Mouse (Mus musculus): ENCODE results near the gene Cd22. TPM values are rescaled to one million over a fixed set of nuclear protein-coding genes. Genes with fewer than 3 reads are reported as not detected.

The Cd22 gene
- polyA plus RNA-seq, 1 experiment from 2014 or later = 0.74 TPM

DNA sequence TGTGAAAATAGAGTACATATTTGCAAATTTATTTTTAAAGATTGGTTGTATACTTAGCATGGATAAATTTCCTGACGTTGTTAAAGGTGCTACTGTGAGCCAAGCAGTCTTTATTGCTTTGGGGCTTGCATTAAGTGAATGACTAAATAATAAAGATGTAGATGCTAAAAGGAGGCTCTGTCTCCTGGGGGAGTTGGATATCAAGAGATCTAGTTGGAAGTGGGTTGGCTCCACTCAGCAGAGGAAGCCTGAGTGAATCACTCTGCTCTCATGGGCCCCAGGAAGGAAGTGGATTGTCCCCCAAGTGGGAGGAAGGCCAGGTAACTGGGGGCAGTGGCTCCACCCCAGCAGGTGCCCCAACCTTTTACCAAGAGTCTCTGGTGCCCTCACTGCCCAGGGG, 22.4 kb downstream of the Cd22 start:
- Histone ChIP-seq H3K4me1 (ENCODE audit: control insufficient read depth, low read depth, low read length) (no peaks in the 10 kb centered on the region), H3K36me3 (ENCODE audit: control insufficient read depth, insufficient read depth) (no peaks in the 10 kb centered on the region), H3K27me3 (ENCODE audit: control insufficient read depth, insufficient read depth, low read depth, low read length) (no peaks in the 10 kb centered on the region), H3K4me3 (ENCODE audit: low read depth, low read length) (no peak overlapping the region), H3K9ac (ENCODE audit: low read depth, low read length) (no peak overlapping the region), H3K4me2 (ENCODE audit: low read depth, low read length) (no peak overlapping the region), H3K27ac (ENCODE audit: low read length) (no peak overlapping the region), H3K9me3 (replicated peaks; ENCODE audit: control insufficient read depth, low read length) (no peaks in the 10 kb centered on the region)
- no peak for ATAC-seq (ENCODE audit: low read depth)
- WGBS (ENCODE audit: insufficient replicate concordance) = 67% methylated on average over 1 of the region's 1 CpGs

GRCm38 (mm10) chr7:30856078-30856477, 24.1 kb downstream of the Cd22 start, which contains the start of gene Ffar3:
Gene Ffar3, minus strand, starts transcription at chr7:30856178.
- Histone ChIP-seq H3K36me3 (ENCODE audit: control insufficient read depth, insufficient read depth) (no peaks in the 10 kb centered on the region), H3K4me1 (ENCODE audit: control insufficient read depth, low read depth, low read length) (no peaks in the 10 kb centered on the region), H3K9me3 (replicated peaks; ENCODE audit: control insufficient read depth, low read length) (no peaks in the 10 kb centered on the region), H3K4me3 (ENCODE audit: low read depth, low read length) (no peak within 1 kb of the TSS), H3K27me3 (ENCODE audit: control insufficient read depth, insufficient read depth, low read depth, low read length) (no peaks in the 10 kb centered on the region), H3K9ac (ENCODE audit: low read depth, low read length) (no peak within 1 kb of the TSS), H3K27ac (ENCODE audit: low read length) (no peak within 1 kb of the TSS), H3K4me2 (ENCODE audit: low read depth, low read length) (no peak within 1 kb of the TSS)
- WGBS (ENCODE audit: insufficient replicate concordance) = 56% methylated on average over 6 of the region's 6 CpGs
- no peak for ATAC-seq (ENCODE audit: low read depth)

- Histone ChIP-seq H3K4me3 (ENCODE audit: low read depth, low read length) (no peak overlapping the region), H3K9me3 (replicated peaks; ENCODE audit: control insufficient read depth, low read length) (no peaks in the 10 kb centered on the region), H3K4me2 (ENCODE audit: low read depth, low read length) (no peak overlapping the region), H3K36me3 (ENCODE audit: control insufficient read depth, insufficient read depth) (no peaks in the 10 kb centered on the region), H3K4me1 (ENCODE audit: control insufficient read depth, low read depth, low read length) (no peaks in the 10 kb centered on the region), H3K27ac (ENCODE audit: low read length) (no peak overlapping the region), H3K27me3 (ENCODE audit: control insufficient read depth, insufficient read depth, low read depth, low read length) (no peaks in the 10 kb centered on the region), H3K9ac (ENCODE audit: low read depth, low read length) (no peak overlapping the region)
- no peak for ATAC-seq (ENCODE audit: low read depth)
- WGBS (ENCODE audit: insufficient replicate concordance) = 63% methylated on average over 1 of the region's 1 CpGs
Observed at GRCm38 (mm10) chr7:30851421-30851820, 28.7 kb downstream of the Cd22 start.

DNA sequence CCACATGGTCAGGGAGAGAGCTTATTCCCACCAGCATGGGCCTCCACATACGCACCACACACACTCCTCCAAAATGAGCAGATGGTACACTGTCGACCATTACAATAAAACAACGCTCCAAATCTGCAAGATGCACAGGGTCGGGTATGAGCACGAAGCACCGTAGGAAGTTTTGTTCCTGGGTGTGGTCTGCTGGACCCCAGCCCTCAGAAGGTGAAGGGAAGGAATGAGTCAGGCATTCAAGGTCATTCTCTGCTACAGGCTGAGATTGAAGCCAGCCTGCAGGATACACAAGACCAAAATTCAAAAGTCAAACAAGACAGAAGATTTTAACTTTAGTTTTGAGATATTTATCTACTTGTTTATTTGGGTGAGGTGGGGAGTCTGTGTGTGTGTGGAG, 32.2 kb downstream of the Cd22 start:
- WGBS (ENCODE audit: insufficient replicate concordance) = 67% methylated on average over 6 of the region's 6 CpGs
- ATAC-seq (ENCODE audit: low read depth) = no peak

DNA sequence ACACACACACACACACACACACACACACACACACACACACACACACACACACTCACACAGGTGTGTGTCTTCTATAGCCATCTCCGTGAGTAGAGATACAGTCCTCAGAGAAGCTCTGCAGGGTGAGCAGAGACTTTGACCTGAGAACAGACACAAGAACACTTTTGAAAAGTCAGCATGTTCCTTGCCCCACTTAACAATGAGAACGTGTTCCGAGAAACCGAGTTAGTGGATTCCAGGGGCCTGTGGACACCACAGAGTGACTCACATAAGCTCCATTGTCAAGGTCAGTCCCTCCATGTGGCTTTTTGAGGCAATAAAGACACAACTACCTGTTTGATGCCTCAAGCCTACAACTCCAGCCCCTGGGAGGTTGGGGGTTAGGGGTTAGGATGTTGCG, 32.8 kb downstream of the Cd22 start:
- 63% methylated on average over 5 of the region's 5 CpGs for WGBS (ENCODE audit: insufficient replicate concordance)
- Histone ChIP-seq H3K9ac (ENCODE audit: low read depth, low read length) (no peak overlapping the region), H3K4me1 (ENCODE audit: control insufficient read depth, low read depth, low read length) (peaks cover 2% of the 10 kb centered on the region; the same call in 1 of the 2 replicates), H3K4me2 (ENCODE audit: low read depth, low read length) (no peak overlapping the region), H3K36me3 (ENCODE audit: control insufficient read depth, insufficient read depth) (no peaks in the 10 kb centered on the region), H3K9me3 (replicated peaks; ENCODE audit: control insufficient read depth, low read length) (no peaks in the 10 kb centered on the region), H3K27ac (ENCODE audit: low read length) (no peak overlapping the region), H3K4me3 (ENCODE audit: low read depth, low read length) (no peak overlapping the region), H3K27me3 (ENCODE audit: control insufficient read depth, insufficient read depth, low read depth, low read length) (no peaks in the 10 kb centered on the region)
- ATAC-seq (ENCODE audit: low read depth) = no peak

More for the DNA sequence above, 32.2 kb downstream of the Cd22 start:
- H3K9me3 ChIP-seq (replicated peaks; ENCODE audit: control insufficient read depth, low read length) = no peaks in the 10 kb centered on the region
- H3K9ac ChIP-seq (ENCODE audit: low read depth, low read length) = no peak overlapping the region
- no peak overlapping the region for H3K27ac ChIP-seq (ENCODE audit: low read length)
- no peaks in the 10 kb centered on the region for H3K27me3 ChIP-seq (ENCODE audit: control insufficient read depth, insufficient read depth, low read depth, low read length)
- no peak overlapping the region for H3K4me3 ChIP-seq (ENCODE audit: low read depth, low read length)
- H3K36me3 ChIP-seq (ENCODE audit: control insufficient read depth, insufficient read depth) = no peaks in the 10 kb centered on the region
- H3K4me1 ChIP-seq (ENCODE audit: control insufficient read depth, low read depth, low read length) = peaks cover 2% of the 10 kb centered on the region; the same call in 1 of the 2 replicates
- no peak overlapping the region for H3K4me2 ChIP-seq (ENCODE audit: low read depth, low read length)

GRCm38 (mm10) chr7:30846505-30847053, 33.6 kb downstream of the Cd22 start:
- no peaks in the 10 kb centered on the region for H3K36me3 ChIP-seq (ENCODE audit: control insufficient read depth, insufficient read depth)
- no peak overlapping the region for H3K4me3 ChIP-seq (ENCODE audit: low read depth, low read length)
- H3K4me2 ChIP-seq (ENCODE audit: low read depth, low read length) = no peak overlapping the region
- no peaks in the 10 kb centered on the region for H3K9me3 ChIP-seq (replicated peaks; ENCODE audit: control insufficient read depth, low read length)
- no peaks in the 10 kb centered on the region for H3K27me3 ChIP-seq (ENCODE audit: control insufficient read depth, insufficient read depth, low read depth, low read length)
- 42% methylated on average over 2 of the region's 2 CpGs for WGBS (ENCODE audit: insufficient replicate concordance)
- no peak overlapping the region for H3K9ac ChIP-seq (ENCODE audit: low read depth, low read length)
- peaks cover 6% of the 10 kb centered on the region for H3K4me1 ChIP-seq (ENCODE audit: control insufficient read depth, low read depth, low read length)
- no peak for ATAC-seq (ENCODE audit: low read depth)
- no peak overlapping the region for H3K27ac ChIP-seq (ENCODE audit: low read length)

DNA sequence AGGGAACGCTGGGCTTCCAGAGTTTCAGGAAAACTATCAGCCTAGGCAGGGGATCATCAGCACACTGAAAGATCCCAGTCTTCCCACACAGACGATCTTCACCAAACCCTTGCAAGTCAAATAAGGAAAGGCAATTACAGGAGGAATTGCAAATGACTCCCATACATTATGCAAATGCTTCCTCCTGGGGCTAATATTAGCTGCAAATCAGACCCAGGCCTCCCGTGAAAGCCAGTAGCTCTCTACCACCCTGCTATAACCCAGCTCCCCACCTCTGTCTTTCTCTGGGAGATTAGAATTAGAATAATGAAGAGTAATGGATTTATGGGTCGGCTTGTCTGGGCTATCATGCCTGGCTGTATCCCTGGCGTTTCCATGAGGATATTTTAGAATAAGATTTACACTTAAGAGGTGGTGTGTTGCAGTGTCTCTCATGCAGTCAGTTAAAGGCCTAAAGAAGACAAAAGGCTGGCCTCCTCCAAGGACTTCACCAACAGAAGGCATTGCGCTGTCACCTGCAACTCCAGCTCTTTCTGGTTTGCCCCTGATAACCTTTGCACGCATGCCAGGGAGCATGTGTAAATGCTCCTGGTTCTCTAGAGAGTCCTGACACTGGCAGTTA, 35.4 kb downstream of the Cd22 start:
- WGBS (ENCODE audit: insufficient replicate concordance) = 47% methylated on average over 7 of the region's 7 CpGs
- no peak overlapping the region for H3K4me2 ChIP-seq (ENCODE audit: low read depth, low read length)
- H3K27me3 ChIP-seq (ENCODE audit: control insufficient read depth, insufficient read depth, low read depth, low read length) = no peaks in the 10 kb centered on the region
- H3K36me3 ChIP-seq (ENCODE audit: control insufficient read depth, insufficient read depth) = no peaks in the 10 kb centered on the region
- no peak overlapping the region for H3K27ac ChIP-seq (ENCODE audit: low read length)
- ATAC-seq (ENCODE audit: low read depth) = no peak
- peaks cover 6% of the 10 kb centered on the region for H3K4me1 ChIP-seq (ENCODE audit: control insufficient read depth, low read depth, low read length)
- no peak overlapping the region for H3K4me3 ChIP-seq (ENCODE audit: low read depth, low read length)
- H3K9ac ChIP-seq (ENCODE audit: low read depth, low read length) = no peak overlapping the region
- no peaks in the 10 kb centered on the region for H3K9me3 ChIP-seq (replicated peaks; ENCODE audit: control insufficient read depth, low read length)

- no peaks in the 10 kb centered on the region for H3K36me3 ChIP-seq (ENCODE audit: control insufficient read depth, insufficient read depth)
- peaks cover 6% of the 10 kb centered on the region for H3K4me1 ChIP-seq (ENCODE audit: control insufficient read depth, low read depth, low read length)
- no peak overlapping the region for H3K4me3 ChIP-seq (ENCODE audit: low read depth, low read length)
- 22% methylated on average over 5 of the region's 5 CpGs for WGBS (ENCODE audit: insufficient replicate concordance)
- ATAC-seq (ENCODE audit: low read depth) = no peak
- no peak overlapping the region for H3K4me2 ChIP-seq (ENCODE audit: low read depth, low read length)
- no peak overlapping the region; the same call in 1 of the 2 replicates for H3K27ac ChIP-seq (ENCODE audit: low read length)
- no peaks in the 10 kb centered on the region for H3K9me3 ChIP-seq (replicated peaks; ENCODE audit: control insufficient read depth, low read length)
- no peak overlapping the region for H3K9ac ChIP-seq (ENCODE audit: low read depth, low read length)
- no peaks in the 10 kb centered on the region for H3K27me3 ChIP-seq (ENCODE audit: control insufficient read depth, insufficient read depth, low read depth, low read length)
Observed at GRCm38 (mm10) chr7:30842092-30842491, 38.0 kb downstream of the Cd22 start.

GRCm38 (mm10) chr7:30841379-30841778, 38.8 kb downstream of the Cd22 start:
- H3K36me3 ChIP-seq (ENCODE audit: control insufficient read depth, insufficient read depth) = no peaks in the 10 kb centered on the region
- H3K4me2 ChIP-seq (ENCODE audit: low read depth, low read length) = no peak overlapping the region
- H3K9ac ChIP-seq (ENCODE audit: low read depth, low read length) = no peak overlapping the region
- H3K27me3 ChIP-seq (ENCODE audit: control insufficient read depth, insufficient read depth, low read depth, low read length) = no peaks in the 10 kb centered on the region
- 61% methylated on average over 4 of the region's 4 CpGs for WGBS (ENCODE audit: insufficient replicate concordance)
- no peak overlapping the region for H3K4me3 ChIP-seq (ENCODE audit: low read depth, low read length)
- H3K27ac ChIP-seq (ENCODE audit: low read length) = no peak overlapping the region
- H3K9me3 ChIP-seq (replicated peaks; ENCODE audit: control insufficient read depth, low read length) = no peaks in the 10 kb centered on the region
- ATAC-seq (ENCODE audit: low read depth) = peak; percentile 11; the same call in 1 of the 2 replicates
- H3K4me1 ChIP-seq (ENCODE audit: control insufficient read depth, low read depth, low read length) = peaks cover 6% of the 10 kb centered on the region

Data from liver, embryonic 16.5 days (tissue).